Mouse (Mus musculus) layer of hippocampus, adult 18-20 months (tissue): ENCODE data around the gene Tmem116. TPM values are rescaled to one million over a fixed set of nuclear protein-coding genes. Genes with fewer than 3 reads are reported as not detected.

ENCODE experiments used
- DNase-seq, 2 experiments: peaks; one replicate each; pipeline ENCODE4 v3.0.0; 2022; ENCODE audit warnings: low spot score in 2 of 2
- long read RNA-seq: library from polyadenylated mRNA; stranded (forward); transcript quantifications from one replicate; pipeline ENCODE4 v2.0.0, GENCODE M21; 2021
- total RNA-seq, 2 experiments: library from RNA; stranded (reverse); gene quantifications; 2 replicates each; pipeline ENCODE4 v1.2.3; 2021

Gene Tmem116
- total RNA-seq, result 1 to 10 TPM; 8.4 to 8.9 TPM
- long read RNA-seq, partial matches to known transcripts, result 0 of 4 reads
- long read RNA-seq, other reads (novel, unspliced or antisense), result 3 of 4 reads

DNA sequence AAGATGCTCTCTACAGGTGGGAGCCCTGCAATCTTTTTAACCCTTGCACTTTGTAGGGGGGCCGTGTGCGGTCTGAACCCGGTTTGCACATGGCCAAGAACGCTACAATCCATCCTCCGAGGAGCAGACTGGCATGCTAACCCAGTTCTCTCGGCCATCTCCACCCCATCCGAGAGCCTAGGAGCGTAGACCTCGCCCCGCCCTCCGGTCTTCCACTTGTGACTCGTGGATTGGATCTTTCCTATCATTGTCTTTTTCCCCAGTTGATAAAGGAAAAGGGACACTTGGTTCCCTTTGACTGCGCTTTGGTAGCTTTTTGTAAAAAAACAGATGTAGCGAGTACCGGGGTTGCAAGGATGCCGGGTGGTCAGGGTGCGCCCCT, at the start of gene Tmem116:
Gene Tmem116 (plus strand): TSS at position 250 of the 382 bp plus-strand sequence.
- DNase-seq, result peak in 1 of 2 experiments; percentile 45

DNA sequence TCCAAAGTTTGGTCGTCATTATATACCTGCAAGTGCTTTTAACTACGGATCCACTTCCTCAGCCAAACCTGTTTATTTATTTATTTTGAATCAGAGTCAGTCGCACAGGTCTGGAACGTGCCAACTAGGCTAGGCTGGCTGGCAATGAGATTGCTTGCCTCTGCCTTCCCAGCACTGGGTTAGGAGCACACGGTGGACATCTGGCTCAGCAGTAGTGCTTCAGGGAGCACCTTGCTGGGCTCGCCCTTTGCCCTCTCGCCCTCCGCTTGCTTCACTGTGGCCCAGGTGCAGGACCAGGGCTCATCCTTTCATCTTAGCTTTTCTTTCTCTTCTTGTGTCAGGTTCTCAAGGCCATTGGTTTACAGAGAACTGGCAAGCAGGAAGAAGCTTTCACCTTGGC, 43.8 kb upstream of the Tmem116 start:
- DNase-seq, result no peak

DNA sequence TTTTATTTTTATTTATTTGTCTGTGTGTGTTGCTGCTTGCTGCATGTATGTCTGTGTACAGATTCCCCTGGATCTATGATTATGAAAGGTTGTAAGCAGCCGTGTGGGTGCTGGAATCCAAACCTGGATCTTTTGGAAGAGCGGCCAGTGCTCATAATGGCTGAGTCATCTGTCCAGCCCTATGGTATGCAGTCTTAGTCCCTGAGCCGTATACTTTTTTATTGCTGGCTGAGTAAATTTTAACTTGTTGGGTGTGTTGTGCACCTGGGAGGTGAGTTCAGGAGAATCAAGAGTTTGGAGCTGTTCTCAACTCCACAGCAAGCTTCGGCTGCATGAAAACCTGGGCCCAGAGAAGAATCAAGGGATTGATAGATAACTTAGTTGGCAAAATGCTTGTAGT, 40.7 kb upstream of the Tmem116 start:
- no peak for DNase-seq

DNA sequence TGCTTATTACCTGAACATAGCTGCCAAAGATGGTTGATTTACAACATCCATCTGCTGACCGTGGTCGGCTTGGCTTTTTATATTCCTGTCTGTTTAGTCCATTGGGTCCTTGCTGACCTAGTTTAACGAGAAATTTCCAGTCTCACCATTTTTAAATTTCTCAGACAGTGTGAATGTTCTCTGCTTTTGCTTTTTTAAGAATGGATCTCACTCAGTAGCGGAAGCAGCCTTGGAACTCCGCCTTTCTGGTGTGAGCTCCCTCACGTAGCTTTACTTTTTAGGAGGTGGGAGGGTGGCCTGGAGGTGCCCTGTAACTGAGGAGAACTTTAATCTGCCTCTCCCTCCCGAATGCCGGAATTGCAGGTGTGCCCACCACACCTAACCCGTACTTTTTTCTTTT, 31.0 kb upstream of the Tmem116 start:
- no peak for DNase-seq

DNA sequence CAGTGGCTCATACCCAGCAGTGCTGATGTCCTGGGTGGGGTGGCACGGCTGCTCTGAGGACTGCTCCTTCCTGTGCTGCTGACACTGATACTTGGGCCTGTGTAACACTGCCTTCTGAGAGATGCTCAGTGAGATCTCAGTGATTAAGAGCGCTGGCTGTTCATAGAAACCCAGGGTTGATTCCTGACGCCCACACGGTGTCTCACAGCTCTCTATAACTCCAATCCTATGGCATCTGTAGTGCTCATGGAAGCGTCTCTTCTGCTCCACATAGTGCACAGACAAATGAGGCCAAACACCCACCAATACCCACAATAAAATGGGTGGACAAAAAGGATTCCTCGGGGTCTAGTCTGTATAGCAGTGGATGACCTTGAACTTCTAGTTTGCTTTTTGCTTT, 28.9 kb upstream of the Tmem116 start:
- no peak for DNase-seq

DNA sequence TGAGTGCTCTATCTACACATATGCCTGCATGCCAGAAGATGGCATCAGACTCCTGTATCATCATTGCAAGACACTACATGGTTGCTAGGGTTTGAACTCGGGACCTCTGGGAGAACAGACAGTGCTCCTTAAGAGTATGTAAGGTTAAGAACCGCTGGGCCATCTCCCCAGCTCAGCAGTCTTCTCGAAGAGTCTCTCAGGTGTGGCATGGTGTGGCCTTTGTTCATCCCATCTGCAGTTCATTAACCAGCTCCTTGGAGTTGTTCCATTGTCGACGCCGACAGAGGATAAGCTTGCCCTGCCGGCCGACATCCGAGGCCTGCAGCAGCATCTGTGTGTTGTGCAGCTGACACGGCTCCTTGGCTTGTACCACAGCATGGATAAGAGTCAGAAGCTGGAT, 28.4 kb upstream of the Tmem116 start:
- no peak for DNase-seq

DNA sequence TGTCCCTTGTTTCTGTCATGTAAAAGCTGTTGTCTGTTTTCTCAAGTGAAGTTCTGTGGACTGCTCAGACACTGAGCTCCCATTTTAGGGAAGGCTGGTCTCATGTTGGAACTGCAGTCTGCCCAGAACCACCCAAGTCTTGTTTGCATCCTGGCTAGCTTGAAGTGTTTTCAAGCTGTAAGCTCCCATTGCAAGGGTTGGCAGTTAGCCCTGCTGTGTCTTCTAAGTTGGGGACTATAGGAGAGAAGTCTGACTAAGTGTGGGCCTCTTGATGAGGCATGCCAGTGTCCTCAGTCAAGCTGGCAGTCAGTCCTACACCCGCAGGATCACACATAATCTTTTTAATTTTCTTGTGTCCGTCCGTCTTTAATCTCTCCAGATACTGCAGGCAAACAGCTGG, 22.7 kb upstream of the Tmem116 start:
- no peak for DNase-seq

DNA sequence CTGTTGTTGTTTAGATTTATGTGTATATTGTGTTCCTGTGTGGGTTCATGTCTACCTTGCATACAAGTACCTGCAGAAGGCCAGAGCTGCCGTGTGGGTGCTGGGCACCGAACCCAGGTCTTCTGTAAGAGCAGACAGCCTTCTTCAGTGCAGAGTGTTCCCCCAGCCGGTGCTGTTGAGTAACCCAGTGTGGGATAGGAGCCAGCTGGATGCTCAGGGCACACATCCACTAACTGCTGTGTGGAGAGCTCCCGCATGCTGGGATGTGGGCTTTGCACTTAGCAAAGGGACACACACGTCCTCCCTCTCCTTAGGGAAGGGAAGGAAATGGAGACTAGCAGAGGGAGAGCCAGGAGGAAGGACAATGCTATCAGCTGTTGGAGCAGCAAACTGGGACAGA, 13.6 kb upstream of the Tmem116 start:
- peak; percentile 39 to 72 for DNase-seq

DNA sequence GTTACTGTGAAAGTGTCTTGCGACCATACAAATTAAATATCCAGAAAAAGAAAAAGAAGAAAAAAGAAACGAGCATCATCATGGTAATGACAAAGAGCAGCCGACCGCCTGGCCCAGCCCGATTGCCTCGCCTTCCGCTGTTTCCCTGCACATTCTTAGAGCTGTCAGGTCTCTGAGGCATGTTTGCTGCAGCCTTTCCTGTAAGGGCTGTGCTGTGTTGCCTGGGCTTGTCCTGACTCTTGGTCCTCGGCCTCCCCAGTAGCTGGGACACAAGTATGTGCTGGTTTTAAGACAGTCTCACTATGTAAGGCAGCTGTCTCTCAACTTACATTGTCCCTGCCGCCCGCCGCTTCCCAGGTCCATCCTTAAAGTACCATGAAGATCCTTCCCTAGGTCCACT, 12.9 kb upstream of the Tmem116 start:
- DNase-seq, result no peak

DNA sequence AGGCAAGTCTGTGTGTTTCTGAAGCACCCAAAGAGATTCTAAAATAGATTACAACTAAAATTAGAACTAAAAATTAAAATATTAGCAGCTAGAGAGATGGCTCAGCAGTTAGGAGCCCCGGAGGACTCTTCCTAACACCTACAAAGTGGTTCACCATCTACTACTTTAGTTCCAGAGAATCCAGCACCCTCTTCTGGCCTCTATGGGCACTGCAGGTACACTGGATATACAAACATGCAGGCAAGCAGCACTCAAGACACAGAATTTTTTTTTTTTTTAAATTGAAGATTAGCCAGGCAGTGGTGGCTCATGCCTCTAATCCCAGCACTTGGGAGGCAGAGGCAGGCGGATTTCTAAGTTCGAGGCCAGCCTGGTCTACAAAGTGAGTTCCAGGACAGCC, 8.1 kb upstream of the Tmem116 start:
- DNase-seq, result peak in 1 of 2 experiments; percentile 64

DNA sequence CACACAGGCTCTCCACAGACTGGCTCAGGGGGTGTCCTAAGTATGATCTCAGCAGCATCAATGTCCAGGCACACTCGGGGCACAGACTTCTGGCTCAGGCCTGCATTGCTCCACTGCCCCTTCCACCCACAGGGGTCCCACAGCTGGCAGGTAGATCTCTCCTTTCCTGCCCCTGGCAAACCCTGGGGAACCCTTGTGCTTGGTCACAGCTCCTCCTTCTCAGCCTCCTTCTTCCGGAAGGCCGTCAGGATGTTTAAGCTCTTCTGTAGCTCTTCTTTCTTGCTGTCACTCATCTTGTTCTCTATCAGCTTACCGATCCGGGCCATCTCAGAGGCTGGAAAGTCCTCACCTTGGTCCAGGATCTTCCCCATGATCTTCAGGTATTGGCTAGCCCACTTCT, 6.8 kb upstream of the Tmem116 start:
- DNase-seq, result no peak

DNA sequence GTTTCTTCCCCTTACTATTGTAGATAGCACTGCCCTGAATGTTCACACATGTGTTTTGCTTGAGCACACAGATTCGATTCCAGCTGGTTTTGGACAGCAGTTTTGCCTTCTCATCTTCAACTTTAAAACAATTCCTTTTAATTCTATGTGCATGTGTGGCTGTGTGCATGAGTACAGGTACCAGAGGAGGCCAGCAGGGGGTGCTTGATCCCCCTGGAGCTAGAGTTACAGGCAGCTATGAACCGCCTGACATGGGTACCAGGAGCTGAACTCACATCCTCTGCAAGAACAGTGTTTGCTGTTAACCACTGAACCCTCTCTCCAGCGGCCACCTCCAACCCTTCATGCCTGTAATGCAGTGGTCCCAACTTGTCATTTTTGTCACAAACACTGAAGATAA, 3.2 kb upstream of the Tmem116 start:
- DNase-seq, result no peak

DNA sequence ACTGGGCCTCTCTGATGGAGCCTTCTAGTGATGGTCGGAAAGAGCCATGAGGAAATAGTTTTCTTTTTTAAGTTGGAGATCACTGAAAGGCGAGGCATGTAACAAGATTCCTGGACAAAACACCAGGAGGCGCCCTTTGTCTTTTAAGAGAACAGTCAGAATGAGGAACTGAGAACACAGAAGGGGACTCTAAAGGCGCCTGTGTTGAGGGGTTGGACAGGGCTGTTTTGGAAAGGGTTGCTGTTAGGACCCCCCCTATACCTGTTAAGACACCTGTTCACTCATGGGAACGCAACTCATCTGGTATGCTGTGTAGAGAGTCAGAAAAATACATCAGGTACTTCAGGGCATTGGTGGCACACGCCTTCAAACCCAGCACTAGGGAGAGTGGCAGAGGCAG, 1.7 kb upstream of the Tmem116 start:
- DNase-seq, result peak in 1 of 2 experiments; percentile 44

DNA sequence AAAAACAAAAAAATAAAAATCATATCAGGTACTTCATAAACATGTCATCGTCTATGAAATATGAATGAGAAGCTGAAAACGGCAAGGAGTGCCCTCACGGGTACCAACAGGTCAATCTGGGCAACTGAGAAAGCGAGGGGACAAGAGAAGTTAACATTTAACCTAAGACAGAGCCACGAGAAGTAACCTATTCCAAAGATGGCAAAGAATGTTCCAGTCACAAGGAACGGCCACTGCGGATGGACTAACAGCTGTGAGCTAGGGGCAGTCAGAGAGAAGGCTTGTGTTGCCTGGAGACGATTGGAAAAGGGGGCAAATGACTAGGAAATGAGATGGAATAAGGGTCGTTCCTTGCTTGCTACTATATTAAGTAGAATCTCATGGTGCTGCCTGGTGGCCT, 1.2 kb upstream of the Tmem116 start:
- DNase-seq, result no peak

DNA sequence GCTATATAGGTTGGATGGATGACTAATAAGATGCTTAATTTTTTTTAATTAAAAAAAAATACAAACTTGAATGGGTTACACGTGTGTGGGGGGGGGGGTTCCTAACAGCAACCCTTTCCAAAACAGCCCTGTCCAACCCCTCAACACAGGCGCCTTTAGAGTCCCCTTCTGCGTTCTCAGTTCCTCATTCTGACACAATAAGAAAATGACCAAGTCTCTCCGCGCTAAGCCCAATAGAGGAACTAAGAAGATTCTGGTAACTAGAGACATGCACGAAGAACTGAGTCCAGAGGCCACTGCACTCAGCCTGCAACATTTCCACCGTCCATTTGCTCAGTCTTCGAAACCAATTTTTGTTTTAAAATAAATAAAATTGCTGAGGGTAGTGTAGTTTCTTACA, 490 bp upstream of the Tmem116 start:
- no peak for DNase-seq

DNA sequence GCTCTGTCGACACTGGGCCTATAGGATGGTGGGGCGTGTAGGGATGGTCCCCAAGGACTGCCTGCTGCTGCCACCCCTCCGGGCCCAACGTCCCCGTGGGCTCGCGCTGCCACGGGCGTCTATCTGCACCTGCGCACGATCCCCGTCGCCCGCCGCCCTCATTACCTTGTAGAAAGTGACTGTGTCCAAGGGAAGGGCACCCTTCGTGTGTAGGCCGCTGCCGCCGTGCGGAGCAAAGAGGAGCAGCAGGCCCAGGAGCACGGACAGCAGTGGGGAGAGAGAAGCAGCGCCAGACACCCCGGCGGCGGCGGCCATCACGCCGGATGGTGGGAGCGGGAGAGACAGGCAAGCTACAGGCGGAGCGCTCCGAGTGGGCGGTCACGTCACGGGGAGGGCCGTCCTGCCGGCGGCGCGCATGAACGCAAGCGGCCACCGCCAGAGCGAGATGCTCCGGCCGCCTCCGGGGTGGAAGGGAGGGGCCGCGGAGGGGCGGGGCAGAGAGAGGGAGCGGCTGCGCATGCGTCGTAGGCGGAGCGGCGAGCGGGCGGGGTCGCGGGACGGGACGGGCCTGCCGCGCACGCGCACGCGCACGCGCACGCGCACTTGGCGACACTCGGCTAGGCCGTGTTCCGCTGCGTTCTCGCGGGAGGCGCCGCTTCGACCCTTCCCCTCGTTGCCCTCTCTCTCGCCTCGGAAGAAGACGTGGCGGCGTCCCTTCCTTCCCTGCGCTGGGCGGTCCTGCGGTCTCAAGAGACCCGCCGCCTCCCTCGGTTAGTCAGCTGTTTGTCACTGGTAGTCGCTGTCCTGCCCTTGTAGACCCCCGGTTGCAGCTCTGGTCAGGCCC, 555 bp downstream of the Tmem116 start, which contains the start of gene Erp29:
Gene Erp29 (minus strand): TSS at position 481 of the 844 bp plus-strand sequence.
- DNase-seq, result peak; percentile 98 to 99

DNA sequence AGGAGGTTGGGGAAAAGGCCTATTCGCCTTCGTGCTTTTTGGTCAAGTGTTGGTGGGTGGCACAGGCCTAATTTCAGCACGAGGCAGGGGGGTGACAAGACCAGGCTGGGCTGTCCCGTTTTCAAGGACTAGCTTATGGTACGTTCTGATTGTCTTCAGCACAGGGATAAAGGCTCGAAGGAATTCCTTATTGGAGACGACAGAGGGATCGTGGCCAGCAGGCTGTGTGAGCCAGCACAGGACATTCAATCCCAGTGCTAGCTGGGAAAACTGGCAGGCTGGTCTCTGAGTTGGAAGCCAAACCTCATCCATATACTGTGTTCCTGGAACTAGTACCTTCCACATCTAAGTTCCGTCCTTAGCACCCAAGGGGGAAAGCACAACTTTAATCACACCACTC, 1.2 kb downstream of the Tmem116 start:
- DNase-seq, result no peak

DNA sequence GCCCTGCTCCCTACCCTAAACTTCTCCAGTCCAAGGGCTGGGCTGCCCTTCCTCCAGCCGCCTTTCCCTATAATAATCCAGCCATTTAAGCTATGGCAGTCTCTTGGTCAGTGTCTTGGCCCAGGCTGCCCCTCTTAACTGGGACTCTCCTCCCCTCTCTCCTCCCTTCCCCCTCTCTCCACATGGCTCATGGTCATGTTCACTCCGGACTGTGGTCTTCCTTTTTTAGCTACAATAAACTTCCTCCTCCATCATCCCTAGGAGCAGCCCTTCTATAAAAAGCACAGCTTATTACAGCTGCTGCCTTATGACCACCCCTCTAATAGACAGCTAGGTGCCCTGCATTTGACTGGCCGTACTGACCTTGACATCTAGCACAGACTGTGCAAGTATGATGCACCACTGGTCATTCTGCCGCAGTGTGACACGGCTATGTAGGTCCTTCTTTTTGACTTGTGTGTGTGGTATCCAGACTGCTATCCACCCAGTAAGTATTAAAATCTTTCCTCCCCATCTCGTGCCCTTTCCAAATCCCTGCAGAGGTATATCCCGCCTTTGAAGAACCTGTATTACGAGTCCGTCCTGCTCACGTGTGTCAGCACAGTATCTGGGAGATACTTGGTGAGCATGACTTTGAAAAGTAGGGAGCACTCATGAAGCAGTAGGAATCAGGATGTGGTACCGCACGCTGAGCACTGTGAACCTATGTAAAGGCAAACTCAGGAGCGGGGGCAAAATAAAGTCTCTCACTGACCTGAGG, 2.2 kb downstream of the Tmem116 start:
- DNase-seq, result no peak

DNA sequence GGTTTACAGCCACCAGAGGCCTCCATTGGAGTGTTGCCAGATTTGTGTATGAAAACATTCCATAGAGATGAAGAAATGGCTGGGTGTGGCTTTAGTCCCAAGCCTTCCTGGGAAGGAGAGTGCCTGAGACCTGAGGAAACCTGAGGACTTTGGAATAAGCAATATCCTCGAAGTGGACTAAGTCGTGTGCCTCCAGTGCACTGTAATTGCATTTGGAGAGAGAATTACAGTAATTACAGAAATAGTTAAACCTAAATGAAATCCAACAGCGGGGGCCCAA, 2.8 kb downstream of the Tmem116 start:
- DNase-seq, result no peak

DNA sequence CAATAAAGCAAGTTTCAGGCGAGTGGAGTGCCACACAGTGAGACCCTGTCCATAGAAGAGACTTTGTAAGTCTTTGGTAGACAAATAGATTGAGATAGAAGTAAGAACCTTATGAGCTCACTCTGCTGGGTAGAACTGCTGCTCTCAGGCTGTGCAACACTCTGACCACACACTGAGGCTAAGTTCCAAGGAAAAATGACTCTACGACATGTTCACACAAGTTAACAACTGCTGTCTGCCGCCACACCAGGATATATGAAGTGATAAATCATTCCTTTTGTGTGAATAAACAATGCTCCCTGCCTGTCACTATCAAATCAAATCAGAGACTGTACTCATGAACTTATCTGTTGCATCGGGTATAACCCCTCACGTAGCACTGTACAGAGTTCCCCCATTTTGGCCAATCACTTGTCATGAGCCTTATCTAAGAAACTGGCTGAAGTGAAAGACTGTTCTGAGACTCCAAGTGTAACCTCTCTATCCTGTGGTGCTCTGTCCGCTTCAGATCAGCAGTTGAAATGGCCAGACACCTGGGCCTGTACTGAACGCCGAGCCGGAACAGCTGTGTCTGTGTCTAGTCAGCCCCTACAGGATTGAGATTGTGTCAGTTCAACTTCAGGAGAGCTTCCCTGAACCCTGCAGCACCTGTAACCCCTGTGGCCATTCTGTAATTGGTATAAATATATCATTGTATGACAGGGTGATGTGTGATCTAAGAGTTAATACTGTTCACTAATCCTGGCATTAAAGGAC, 4.0 kb downstream of the Tmem116 start:
- no peak for DNase-seq

DNA sequence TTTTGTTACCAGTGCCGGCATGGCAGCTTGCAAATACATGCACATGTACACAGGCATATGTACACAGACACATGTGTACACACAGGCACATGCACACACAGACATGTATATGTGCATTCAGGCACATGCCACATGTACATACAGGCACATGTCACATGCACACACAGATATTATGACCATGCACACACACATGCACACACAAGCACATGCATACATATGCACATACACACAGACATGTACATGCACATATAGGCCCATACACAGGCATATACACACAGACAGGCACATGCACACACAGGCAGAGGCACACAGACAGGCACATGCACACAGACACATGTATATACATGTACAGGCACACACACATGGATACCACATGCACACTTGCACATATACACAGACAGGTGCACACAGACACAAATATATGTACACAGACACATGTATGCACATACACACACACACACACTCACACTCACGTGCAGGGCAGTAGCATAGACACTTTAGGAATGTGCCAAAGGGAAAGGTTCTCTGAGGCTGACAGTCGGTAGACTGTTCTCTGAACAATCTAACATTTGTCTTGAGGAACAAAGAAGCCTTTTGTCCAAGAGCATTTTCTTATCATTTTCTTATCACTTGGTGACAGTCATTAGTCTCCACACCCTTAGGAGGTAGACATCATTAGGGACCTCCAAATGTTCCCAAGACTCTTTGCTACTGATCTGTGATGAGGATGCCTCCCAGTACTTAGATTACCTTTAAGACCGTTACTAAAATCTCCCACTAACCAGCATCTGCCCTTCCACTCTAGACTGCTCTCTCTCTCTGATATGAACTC, 9.9 kb downstream of the Tmem116 start:
- DNase-seq, result no peak
